ENCODE assay signal across 20 mouse cellular contexts in genomic region chr4:76438068-76438467, GRCm38 (mm10).
DNase-seq lines count a peak whose midpoint lies in the region; ATAC-seq and TF ChIP-seq lines count a peak whose summit lies in the region.
"Had no signal": no experiment of that assay in that cellular context is flagged by ENCODE, and none has a peak within 500 bp of the region (broad histone marks: within the 10 kb centered on the region; RNA-seq: fewer than 3 reads in every experiment).

No protein-coding gene starts in this region.

- no peak overlapping the region for H3K4me3 ChIP-seq in hindbrain, embryonic 14.5 days (replicated peaks; ENCODE audit: low read length)
- H3K4me3 ChIP-seq in hindbrain, embryonic 10.5 days, result no peak overlapping the region
- no peak overlapping the region for H3K4me3 ChIP-seq in hindbrain, postnatal 0 days (ENCODE audit: low read length)
- H3K4me3 ChIP-seq: embryonic facial prominence, embryonic 13.5 days; forebrain, embryonic 13.5 days; gastrocnemius, adult 2 months; heart, embryonic 13.5 days had no signal

- H3K27ac ChIP-seq in hindbrain, embryonic 14.5 days, result no peak overlapping the region
- no peak overlapping the region for H3K27ac ChIP-seq in hindbrain, embryonic 10.5 days
- H3K27ac ChIP-seq in hindbrain, postnatal 0 days, result no peak overlapping the region
- H3K27ac ChIP-seq: embryonic facial prominence, embryonic 13.5 days; forebrain, embryonic 13.5 days; gastrocnemius, adult 2 months; heart, embryonic 13.5 days had no signal

- 0 out of 2 replicates have a peak overlapping the region, but pooled peaks have one; percentile 7 for H3K4me2 ChIP-seq in hindbrain, embryonic 14.5 days (replicated peaks)
- no peak overlapping the region for H3K4me2 ChIP-seq in hindbrain, postnatal 0 days (ENCODE audit: low read depth, low read length)
- H3K4me2 ChIP-seq: embryonic facial prominence, embryonic 13.5 days; forebrain, embryonic 13.5 days; heart, embryonic 13.5 days had no signal

- H3K9ac ChIP-seq in hindbrain, embryonic 14.5 days, result no peak overlapping the region
- H3K9ac ChIP-seq in hindbrain, postnatal 0 days (replicated peaks; ENCODE audit: low read length), result no peak overlapping the region
- H3K9ac ChIP-seq: embryonic facial prominence, embryonic 13.5 days; forebrain, embryonic 13.5 days; forebrain, postnatal 0 days; heart, embryonic 13.5 days had no signal

- H3K36me3 ChIP-seq in hindbrain, embryonic 14.5 days (replicated peaks; ENCODE audit: control insufficient read depth, insufficient read depth), result no peaks in the 10 kb centered on the region
- H3K36me3 ChIP-seq in hindbrain, embryonic 10.5 days, result no peaks in the 10 kb centered on the region
- no peaks in the 10 kb centered on the region for H3K36me3 ChIP-seq in hindbrain, postnatal 0 days (ENCODE audit: insufficient read depth, low read length)
- H3K36me3 ChIP-seq: embryonic facial prominence, embryonic 13.5 days; heart, embryonic 13.5 days had no signal

- no peaks in the 10 kb centered on the region for H3K9me3 ChIP-seq in hindbrain, embryonic 14.5 days (ENCODE audit: control insufficient read depth, low read length)
- H3K9me3 ChIP-seq in hindbrain, embryonic 10.5 days, result no peaks in the 10 kb centered on the region
- no peaks in the 10 kb centered on the region for H3K9me3 ChIP-seq in hindbrain, postnatal 0 days (ENCODE audit: low read length)
- H3K9me3 ChIP-seq: embryonic facial prominence, embryonic 13.5 days; forebrain, embryonic 13.5 days; heart, embryonic 13.5 days had no signal

- WGBS in hindbrain, embryonic 14.5 days, result 49% methylated on average over 4 of the region's 4 CpGs
- 73% methylated on average over 4 of the region's 4 CpGs for WGBS in hindbrain, embryonic 10.5 days
- WGBS in hindbrain, postnatal 0 days, result 39% methylated on average over 4 of the region's 4 CpGs

- 0 out of 2 replicates have a peak, but pooled peaks have one; percentile 15 for ATAC-seq in hindbrain, embryonic 14.5 days (ENCODE audit: low FRiP score)
- ATAC-seq in hindbrain, postnatal 0 days, result peak; percentile 67; the same call in 1 of the 2 replicates
- ATAC-seq: forebrain, postnatal 0 days; intestine, embryonic 16.5 days had no signal

- H3K4me1 ChIP-seq in hindbrain, embryonic 14.5 days (replicated peaks; ENCODE audit: control insufficient read depth, insufficient read depth, low read length), result peaks cover 39% of the 10 kb centered on the region
- peaks cover 6% of the 10 kb centered on the region for H3K4me1 ChIP-seq in hindbrain, embryonic 10.5 days (replicated peaks)
- peaks cover 24% of the 10 kb centered on the region; the same call in 1 of the 2 replicates for H3K4me1 ChIP-seq in hindbrain, postnatal 0 days (ENCODE audit: insufficient read depth, low read length)

- TF ChIP-seq CTCF in hindbrain, postnatal 0 days (IDR thresholded peaks at IDR 0.05; ENCODE audit: low read depth), result no peak

- no peak for DNase-seq in hindbrain, embryonic 14.5 days (ENCODE audit: low spot score)
- DNase-seq in hindbrain, embryonic 10.5 days (ENCODE audit: low spot score), result no peak
- DNase-seq in retina, postnatal 1 day, result peak; percentile 37
- DNase-seq in retina, embryonic 14.5 days (ENCODE audit: low spot score), result no peak
- DNase-seq in hindbrain, postnatal 0 days (ENCODE audit: low spot score), result peak; percentile 36
- DNase-seq in adrenal gland, postnatal 36 days, result no peak
- no peak for DNase-seq in urinary bladder, postnatal 25 days (ENCODE audit: low spot score)
- DNase-seq: adrenal gland, adult 8-10 months; cerebellum, adult 11 months; cerebellum, adult 8-10 months; cerebellum, postnatal 25 days; forebrain, postnatal 0 days; gastrocnemius, adult 2 months; gastrocnemius, postnatal 36 days; heart, adult 11 months; heart, postnatal 36 days had no signal

- no peaks in the 10 kb centered on the region for H3K27me3 ChIP-seq in hindbrain, embryonic 14.5 days (ENCODE audit: control insufficient read depth, insufficient read depth, low read length)
- H3K27me3 ChIP-seq in hindbrain, embryonic 10.5 days (ENCODE audit: insufficient read depth, poor library complexity, severe bottlenecking), result no peaks in the 10 kb centered on the region
- H3K27me3 ChIP-seq in hindbrain, postnatal 0 days (ENCODE audit: insufficient read depth, low read length), result no peaks in the 10 kb centered on the region
- H3K27me3 ChIP-seq: embryonic facial prominence, embryonic 13.5 days; forebrain, embryonic 13.5 days; heart, embryonic 13.5 days had no signal

Comparison
In these comparisons a context has a peak if more than half of its experiments do, and no peak if none do; other contexts are left out.
1. DNase-seq: peak in retina, postnatal 1 day (single experiment) and hindbrain, postnatal 0 days (single experiment); none in hindbrain, embryonic 14.5 days (single experiment), hindbrain, embryonic 10.5 days (single experiment), retina, embryonic 14.5 days (single experiment), adrenal gland, postnatal 36 days (0 of 2) and urinary bladder, postnatal 25 days (single experiment).